Mouse (Mus musculus): ENCODE results near the gene Lsm3. TPM values are rescaled to one million over a fixed set of nuclear protein-coding genes. Genes with fewer than 3 reads are reported as not detected.
"Not testable (repeated sequence)": the region's sequence is repeated elsewhere in the genome, so short reads cannot be mapped to it uniquely, and the experiment has no call there.

The Lsm3 gene
- polyA plus RNA-seq (2014; fragmentation: Nextera tagmentation; extraction: Ambion mirVana) = 185 and 193 TPM in 2 replicates

GRCm38 (mm10) chr6:91515545-91516449 is at the start of gene Lsm3, which contains the start of gene Xpc:
Gene Lsm3 (plus strand): TSS chr6:91515928.
Gene Xpc (minus strand): TSS chr6:91515888.
- no peaks in the 10 kb centered on the region for H3K9me3 ChIP-seq (ENCODE audit: control insufficient read depth, low read length)
- H3K36me3 ChIP-seq (ENCODE audit: control insufficient read depth, insufficient read depth, low read length) = peaks cover 40% of the 10 kb centered on the region
- H3K4me2 ChIP-seq (ENCODE audit: low read length) = peak within 1 kb of the TSS; percentile 92
- H3K27me3 ChIP-seq (ENCODE audit: control insufficient read depth, insufficient read depth, low read length) = no peaks in the 10 kb centered on the region
- peak within 1 kb of the TSS; percentile 69 to 74 for H3K27ac ChIP-seq (replicated peaks in 1 of 2; ENCODE audit: control insufficient read depth in 1 of 2, insufficient read depth in 1 of 2, low read depth in 2 of 2, low read length in 2 of 2)
- H3K4me1 ChIP-seq (ENCODE audit: control insufficient read depth in 2 of 2, insufficient read depth in 2 of 2, low read length in 2 of 2) = peaks cover 0 to 34% of the 10 kb centered on the region in 2 experiments; a peak in 3 of 4 replicates
- ATAC-seq (ENCODE audit: insufficient number of reproducible peaks, insufficient read depth, low FRiP score, low read depth) = peak; percentile 98
- H3K4me3 ChIP-seq (ENCODE audit: control insufficient read depth in 1 of 2, insufficient read depth in 1 of 2, low read depth in 1 of 2, low read length in 2 of 2) = peak within 1 kb of the TSS; percentile 89 to 97
- under 1% methylated on average over 80 of the region's 80 CpGs for WGBS
- H3K9ac ChIP-seq (ENCODE audit: low read length) = peak within 1 kb of the TSS; percentile 95

GRCm38 (mm10) chr6:91467106-91467505 is 48.6 kb upstream of the Lsm3 start:
- peaks cover under 1 to 2% of the 10 kb centered on the region in 2 experiments; a peak in 2 of 4 replicates for H3K4me1 ChIP-seq (ENCODE audit: control insufficient read depth in 2 of 2, insufficient read depth in 2 of 2, low read length in 2 of 2)
- no peak for ATAC-seq (ENCODE audit: insufficient number of reproducible peaks, insufficient read depth, low FRiP score, low read depth)
- peaks cover 61% of the 10 kb centered on the region for H3K36me3 ChIP-seq (ENCODE audit: control insufficient read depth, insufficient read depth, low read length)
- H3K27me3 ChIP-seq (ENCODE audit: control insufficient read depth, insufficient read depth, low read length) = no peaks in the 10 kb centered on the region
- no peaks in the 10 kb centered on the region for H3K9me3 ChIP-seq (ENCODE audit: control insufficient read depth, low read length)
- 64% methylated on average over 1 of the region's 1 CpGs for WGBS
- no peak overlapping the region for H3K4me3 ChIP-seq (ENCODE audit: control insufficient read depth in 1 of 2, insufficient read depth in 1 of 2, low read depth in 1 of 2, low read length in 2 of 2)
- no peak overlapping the region for H3K4me2 ChIP-seq (ENCODE audit: low read length)
- no peak overlapping the region for H3K27ac ChIP-seq (replicated peaks in 1 of 2; ENCODE audit: control insufficient read depth in 1 of 2, insufficient read depth in 1 of 2, low read depth in 2 of 2, low read length in 2 of 2)
- H3K9ac ChIP-seq (ENCODE audit: low read length) = no peak overlapping the region

GRCm38 (mm10) chr6:91470712-91471111 is 45.0 kb upstream of the Lsm3 start:
- no peak overlapping the region for H3K4me3 ChIP-seq (ENCODE audit: control insufficient read depth in 1 of 2, insufficient read depth in 1 of 2, low read depth in 1 of 2, low read length in 2 of 2)
- H3K27ac ChIP-seq (replicated peaks in 1 of 2; ENCODE audit: control insufficient read depth in 1 of 2, insufficient read depth in 1 of 2, low read depth in 2 of 2, low read length in 2 of 2) = no peak overlapping the region
- no peaks in the 10 kb centered on the region for H3K27me3 ChIP-seq (ENCODE audit: control insufficient read depth, insufficient read depth, low read length)
- H3K4me1 ChIP-seq (ENCODE audit: control insufficient read depth in 2 of 2, insufficient read depth in 2 of 2, low read length in 2 of 2) = peaks cover 11 to 15% of the 10 kb centered on the region in 2 experiments
- H3K9ac ChIP-seq (ENCODE audit: low read length) = no peak overlapping the region
- 84% methylated on average over 2 of the region's 2 CpGs for WGBS
- no peaks in the 10 kb centered on the region for H3K9me3 ChIP-seq (ENCODE audit: control insufficient read depth, low read length)
- H3K4me2 ChIP-seq (ENCODE audit: low read length) = no peak overlapping the region
- H3K36me3 ChIP-seq (ENCODE audit: control insufficient read depth, insufficient read depth, low read length) = peaks cover 33% of the 10 kb centered on the region
- ATAC-seq (ENCODE audit: insufficient number of reproducible peaks, insufficient read depth, low FRiP score, low read depth) = no peak

- 89% methylated on average over 3 of the region's 3 CpGs for WGBS
- H3K36me3 ChIP-seq (ENCODE audit: control insufficient read depth, insufficient read depth, low read length) = peaks cover 25% of the 10 kb centered on the region
- not testable (repeated sequence) for H3K4me2 ChIP-seq (ENCODE audit: low read length); H3K9me3 ChIP-seq (ENCODE audit: control insufficient read depth, low read length); H3K27me3 ChIP-seq (ENCODE audit: control insufficient read depth, insufficient read depth, low read length); H3K9ac ChIP-seq (ENCODE audit: low read length); ATAC-seq (ENCODE audit: insufficient number of reproducible peaks, insufficient read depth, low FRiP score, low read depth); H3K4me3 ChIP-seq (ENCODE audit: control insufficient read depth in 1 of 2, insufficient read depth in 1 of 2, low read depth in 1 of 2, low read length in 2 of 2); H3K27ac ChIP-seq (replicated peaks in 1 of 2; ENCODE audit: control insufficient read depth in 1 of 2, insufficient read depth in 1 of 2, low read depth in 2 of 2, low read length in 2 of 2)
- H3K4me1 ChIP-seq (ENCODE audit: control insufficient read depth in 2 of 2, insufficient read depth in 2 of 2, low read length in 2 of 2) = peaks cover 11 to 15% of the 10 kb centered on the region in 2 experiments
Measured at GRCm38 (mm10) chr6:91471427-91471826, 44.3 kb upstream of the Lsm3 start.

- Histone ChIP-seq H3K36me3 (ENCODE audit: control insufficient read depth, insufficient read depth, low read length) (peaks cover 23% of the 10 kb centered on the region), H3K4me2 (ENCODE audit: low read length) (peak overlapping the region; percentile 84), H3K4me1 (ENCODE audit: control insufficient read depth in 2 of 2, insufficient read depth in 2 of 2, low read length in 2 of 2) (peaks cover 11 to 15% of the 10 kb centered on the region in 2 experiments), H3K9ac (ENCODE audit: low read length) (peak overlapping the region; percentile 91), H3K27me3 (ENCODE audit: control insufficient read depth, insufficient read depth, low read length) (no peaks in the 10 kb centered on the region), H3K4me3 (ENCODE audit: control insufficient read depth in 1 of 2, insufficient read depth in 1 of 2, low read depth in 1 of 2, low read length in 2 of 2) (peak overlapping the region; percentile 64 to 89), H3K9me3 (ENCODE audit: control insufficient read depth, low read length) (no peaks in the 10 kb centered on the region), H3K27ac (replicated peaks in 1 of 2; ENCODE audit: control insufficient read depth in 1 of 2, insufficient read depth in 1 of 2, low read depth in 2 of 2, low read length in 2 of 2) (no peak overlapping the region)
- 33% methylated on average over 6 of the region's 6 CpGs for WGBS
- no peak for ATAC-seq (ENCODE audit: insufficient number of reproducible peaks, insufficient read depth, low FRiP score, low read depth)
Measured at GRCm38 (mm10) chr6:91472319-91472718, 43.4 kb upstream of the Lsm3 start.

- Histone ChIP-seq H3K27ac (replicated peaks in 1 of 2; ENCODE audit: control insufficient read depth in 1 of 2, insufficient read depth in 1 of 2, low read depth in 2 of 2, low read length in 2 of 2) (peak within 1 kb of the TSS; percentile 77 to 90), H3K4me2 (ENCODE audit: low read length) (peak within 1 kb of the TSS; percentile 84), H3K4me1 (ENCODE audit: control insufficient read depth in 2 of 2, insufficient read depth in 2 of 2, low read length in 2 of 2) (peaks cover 11 to 15% of the 10 kb centered on the region in 2 experiments), H3K9ac (ENCODE audit: low read length) (peak within 1 kb of the TSS; percentile 91), H3K36me3 (ENCODE audit: control insufficient read depth, insufficient read depth, low read length) (peaks cover 25% of the 10 kb centered on the region), H3K27me3 (ENCODE audit: control insufficient read depth, insufficient read depth, low read length) (no peaks in the 10 kb centered on the region), H3K4me3 (ENCODE audit: control insufficient read depth in 1 of 2, insufficient read depth in 1 of 2, low read depth in 1 of 2, low read length in 2 of 2) (peak within 1 kb of the TSS; percentile 65 to 89), H3K9me3 (ENCODE audit: control insufficient read depth, low read length) (no peaks in the 10 kb centered on the region)
- under 1% methylated on average over 74 of the region's 74 CpGs for WGBS
- ATAC-seq (ENCODE audit: insufficient number of reproducible peaks, insufficient read depth, low FRiP score, low read depth) = peak; percentile 96
Measured at GRCm38 (mm10) chr6:91472868-91473804, 42.6 kb upstream of the Lsm3 start, which contains the start of the genes Chchd4 and Tmem43. Gene Chchd4 (minus strand): TSS chr6:91473546. Gene Tmem43 (plus strand): TSS chr6:91473703.

Data from heart, embryonic 14.5 days (tissue).